ENCODE assay signal across 19 mouse cellular contexts in genomic region chr4:105610917-105611316, GRCm38 (mm10).
DNase-seq lines count a peak whose midpoint lies in the region; ATAC-seq and TF ChIP-seq lines count a peak whose summit lies in the region.
"Had no signal": no experiment of that assay in that cellular context is flagged by ENCODE, and none has a peak within 500 bp of the region (broad histone marks: within the 10 kb centered on the region; RNA-seq: fewer than 3 reads in every experiment).

No protein-coding gene starts in this region.

- peak overlapping the region; percentile 19 for H3K4me2 ChIP-seq in myocyte (ENCODE audit: low read depth)
- H3K4me2 ChIP-seq: forebrain, embryonic 12.5 days; hindbrain, embryonic 15.5 days had no signal

- TF ChIP-seq CTCF in C2C12 (IDR thresholded peaks at IDR 0.05; ENCODE audit: control insufficient read depth, insufficient read depth, insufficient read length): no peak

- no peaks in the 10 kb centered on the region for H3K79me3 ChIP-seq in C2C12 (ENCODE audit: low read depth)

- H3ac ChIP-seq in C2C12 (ENCODE audit: control insufficient read depth, insufficient read length, low read depth): no peak overlapping the region
- H3ac ChIP-seq in myocyte (ENCODE audit: control insufficient read depth, insufficient read length): no peak overlapping the region

- intact Hi-C loops in heart, postnatal 25 days (cut with DNase I): no loop called here

- ATAC-seq in inflammation-experienced regulatory T-cells, adult 6 months: no peak
- no peak for ATAC-seq in activated CD4-positive, CD25-positive, alpha-beta regulatory T cell, adult 4 months
- ATAC-seq: forebrain, postnatal 0 days; intestine, postnatal 0 days had no signal

- H3K79me2 ChIP-seq in C2C12 (ENCODE audit: control insufficient read depth, insufficient read depth) (no peaks in the 10 kb centered on the region), myocyte (ENCODE audit: control insufficient read depth, insufficient read depth) (no peaks in the 10 kb centered on the region)

- H3K36me3 ChIP-seq in C2C12 (ENCODE audit: control insufficient read depth, insufficient read depth) (no peaks in the 10 kb centered on the region), myocyte (ENCODE audit: control insufficient read depth, insufficient read depth) (no peaks in the 10 kb centered on the region)
- H3K36me3 ChIP-seq: embryonic facial prominence, embryonic 10.5 days; forebrain, embryonic 12.5 days; hindbrain, embryonic 15.5 days had no signal

- TF ChIP-seq POLR2A in myocyte (IDR thresholded peaks at IDR 0.05; ENCODE audit: insufficient read length, low read depth): no peak

- H3K27me3 ChIP-seq in C2C12 (ENCODE audit: control insufficient read depth, insufficient read depth, insufficient read length): no peaks in the 10 kb centered on the region
- no peaks in the 10 kb centered on the region for H3K27me3 ChIP-seq in myocyte (ENCODE audit: control insufficient read depth, insufficient read depth, insufficient read length)
- H3K27me3 ChIP-seq: forebrain, embryonic 12.5 days; hindbrain, embryonic 15.5 days had no signal

- no peak overlapping the region for H3K4me3 ChIP-seq in C2C12 (ENCODE audit: insufficient read depth, poor library complexity, severe bottlenecking)
- no peak overlapping the region for H3K4me3 ChIP-seq in myocyte
- H3K4me3 ChIP-seq: embryonic facial prominence, embryonic 10.5 days; erythroblast, embryonic 14.5 days; forebrain, embryonic 12.5 days; hindbrain, embryonic 15.5 days had no signal

- peak; percentile 94 for DNase-seq in heart, adult 11 months
- no peak for DNase-seq in heart, postnatal 25 days (ENCODE audit: low spot score)
- peak; percentile 3 for DNase-seq in 3134 (ENCODE audit: extremely low read depth, insufficient read length, low spot score)
- DNase-seq: adrenal gland, adult 8-10 months; adrenal gland, postnatal 36 days; B cell, adult 2 months; cerebellum, adult 2 months; cerebellum, postnatal 10 days; forebrain, postnatal 0 days; kidney, adult 8-10 months had no signal

TF ChIP-seq in C2C12, 6 proteins besides CTCF, POLR2A, EP300 and RAD21:
- TF ChIP-seq FOSL1 (IDR thresholded peaks at IDR 0.05; ENCODE audit: insufficient read depth, low read length, poor library complexity, severe bottlenecking): no peak
- peak; percentile 34 for TF ChIP-seq USF1 (IDR thresholded peaks at IDR 0.05; ENCODE audit: low read depth)
- no peak for TF ChIP-seq MYOG (IDR thresholded peaks at IDR 0.05; ENCODE audit: control insufficient read depth, extremely low read depth, insufficient read length)
- TF ChIP-seq CEBPB (IDR thresholded peaks at IDR 0.05; ENCODE audit: low read depth): no peak
- TF ChIP-seq MYOD1 (IDR thresholded peaks at IDR 0.05; ENCODE audit: control insufficient read depth, insufficient read length, low read depth): no peak
- peak; percentile 66 for TF ChIP-seq MAX (IDR thresholded peaks at IDR 0.05)

TF ChIP-seq in myocyte, 11 proteins besides CTCF, POLR2A, EP300 and RAD21:
- no peak for TF ChIP-seq TCF12 (IDR thresholded peaks at IDR 0.05; ENCODE audit: insufficient read depth, poor library complexity, severe bottlenecking)
- TF ChIP-seq MYOG (IDR thresholded peaks at IDR 0.05; ENCODE audit: control insufficient read depth in 1 of 3, insufficient read depth in 1 of 3, insufficient read length in 2 of 3, low read depth in 2 of 3): no peak
- no peak for TF ChIP-seq E2F4 (IDR thresholded peaks at IDR 0.05; ENCODE audit: insufficient read depth)
TF ChIP-seq in myocyte: peak in this region for 0.
